Mouse (Mus musculus): ENCODE data around the gene Lman1l.

The Lman1l gene

GRCm38 (mm10) chr9:57644944-57645893 is 24.6 kb upstream of the Lman1l start:
- peak; percentile 88 to 93 for DNase-seq (ENCODE audit: low spot score in 2 of 2)

- peak in 1 of 2 experiments; percentile 18 for DNase-seq (ENCODE audit: low spot score in 2 of 2)
These were observed 23.9 kb upstream of the Lman1l start for GRCm38 (mm10) chr9:57644442-57644943.

GRCm38 (mm10) chr9:57643856-57644180 is 23.2 kb upstream of the Lman1l start:
- no peak for DNase-seq (ENCODE audit: low spot score in 2 of 2)

- no peak for DNase-seq (ENCODE audit: low spot score in 2 of 2)
These were observed 22.7 kb upstream of the Lman1l start for GRCm38 (mm10) chr9:57643169-57643855.

- DNase-seq (ENCODE audit: low spot score in 2 of 2): no peak
These were observed 21.4 kb upstream of the Lman1l start for GRCm38 (mm10) chr9:57641775-57642550.

GRCm38 (mm10) chr9:57641022-57641421 is 20.4 kb upstream of the Lman1l start:
- no peak for DNase-seq (ENCODE audit: low spot score in 2 of 2)

GRCm38 (mm10) chr9:57640384-57640783 is 19.8 kb upstream of the Lman1l start:
- peak; percentile 67 to 77 for DNase-seq (ENCODE audit: low spot score in 2 of 2)

- no peak for DNase-seq (ENCODE audit: low spot score in 2 of 2)
These were observed 19.2 kb upstream of the Lman1l start for GRCm38 (mm10) chr9:57639661-57640328.

- DNase-seq (ENCODE audit: low spot score in 2 of 2): peak; percentile 67 to 87
These were observed 18.3 kb upstream of the Lman1l start for GRCm38 (mm10) chr9:57638651-57639459.

GRCm38 (mm10) chr9:57637741-57638322 is 17.3 kb upstream of the Lman1l start:
- no peak for DNase-seq (ENCODE audit: low spot score in 2 of 2)

- DNase-seq (ENCODE audit: low spot score in 2 of 2): no peak
These were observed 16.7 kb upstream of the Lman1l start for GRCm38 (mm10) chr9:57637272-57637671.

- DNase-seq (ENCODE audit: low spot score in 2 of 2): no peak
These were observed 13.0 kb upstream of the Lman1l start for GRCm38 (mm10) chr9:57633481-57634024.

GRCm38 (mm10) chr9:57629118-57629874 is 8.7 kb upstream of the Lman1l start:
- peak; percentile 66 to 80 for DNase-seq (ENCODE audit: low spot score in 2 of 2)

- DNase-seq (ENCODE audit: low spot score in 2 of 2): no peak
These were observed 8.1 kb upstream of the Lman1l start for GRCm38 (mm10) chr9:57628717-57629116.

- DNase-seq (ENCODE audit: low spot score in 2 of 2): no peak
These were observed 7.3 kb upstream of the Lman1l start for GRCm38 (mm10) chr9:57627892-57628291.

GRCm38 (mm10) chr9:57627191-57627590 is 6.6 kb upstream of the Lman1l start:
- no peak for DNase-seq (ENCODE audit: low spot score in 2 of 2)

- no peak for DNase-seq (ENCODE audit: low spot score in 2 of 2)
These were observed 5.3 kb upstream of the Lman1l start for GRCm38 (mm10) chr9:57625674-57626500.

GRCm38 (mm10) chr9:57624295-57624694 is 3.7 kb upstream of the Lman1l start:
- no peak for DNase-seq (ENCODE audit: low spot score in 2 of 2)

Measured in urinary bladder, postnatal 36 days (tissue).